Mouse (Mus musculus) neural tube, embryonic 11.5 days (tissue): Measurements from ENCODE around the gene Fbxo47. TPM values are rescaled to one million over a fixed set of nuclear protein-coding genes. Genes with fewer than 3 reads are reported as not detected.
A peak's percentile ranks its signal among the peaks of the same experiment; 100 is the strongest.
"Not testable (repeated sequence)": the region's sequence is repeated elsewhere in the genome, so short reads cannot be mapped to it uniquely, and the experiment has no call there.

Source experiments
- ATAC-seq: fragments of 200-750 bp; cut with Nextera tagmentation; 2 replicates; pipeline ENCODE4 v1.8.0; 2017; ENCODE audit warnings: moderate number of reproducible peaks, mild to moderate bottlenecking, moderate TSS enrichment, moderate library complexity; ENCODE audit not compliant: insufficient read depth, low FRiP score, low TSS enrichment
- DNase-seq: peaks from one replicate; pipeline ENCODE4 v3.0.0-alpha.2; 2015; ENCODE audit warnings: low spot score
- H3K27ac ChIP-seq: fragments of 300-500 bp; sonication (generic); 2 replicates; pipeline ENCODE4 v1.5.1; 2014; ENCODE audit warnings: low read depth, mild to moderate bottlenecking, low read length
- H3K27me3 ChIP-seq: fragments of 300-500 bp; sonication (generic); 2 replicates; pipeline ENCODE4 v1.6.1; 2014; ENCODE audit warnings: mild to moderate bottlenecking, low read length, mixed read lengths; ENCODE audit not compliant: control insufficient read depth, insufficient read depth
- H3K36me3 ChIP-seq: fragments of 300-500 bp; sonication (generic); 2 replicates; pipeline ENCODE4 v1.6.1; 2014; ENCODE audit warnings: mild to moderate bottlenecking, low read length, moderate library complexity, mixed read lengths; ENCODE audit not compliant: control insufficient read depth, insufficient read depth
- H3K4me1 ChIP-seq: fragments of 300-500 bp; sonication (generic); 2 replicates; pipeline ENCODE4 v1.6.1; 2014; ENCODE audit warnings: low read length, mixed read lengths; ENCODE audit not compliant: control insufficient read depth, insufficient read depth
- H3K4me2 ChIP-seq: fragments of 300-500 bp; sonication (generic); 2 replicates; pipeline ENCODE4 v1.6.1; 2014; ENCODE audit warnings: low read depth, mild to moderate bottlenecking, moderate library complexity
- H3K4me3 ChIP-seq: fragments of 300-500 bp; sonication (generic); 2 replicates; pipeline ENCODE4 v1.5.1; 2014; ENCODE audit warnings: low read depth, low read length
- H3K9ac ChIP-seq: fragments of 300-500 bp; sonication (generic); 2 replicates; pipeline ENCODE4 v1.6.1; 2014; ENCODE audit warnings: mild to moderate bottlenecking, low read length
- H3K9me3 ChIP-seq: fragments of 300-500 bp; sonication (generic); 2 replicates; pipeline ENCODE4 v1.6.1; 2016; ENCODE audit warnings: low read length; ENCODE audit not compliant: control insufficient read depth
- WGBS: fragments of 180-500 bp; shearing (Covaris S2); extraction: QIAGEN DNeasy Blood & Tissue Kit; methylation state at CpG from one replicate; pipeline ENCODE4 v1.1.7; 2014; 5-methylcytosine and 5-hydroxymethylcytosine counted together
- polyA plus RNA-seq: library from polyadenylated mRNA; unstranded; fragments of >200 nt; fragmentation: Nextera tagmentation; extraction: Ambion mirVana; gene quantifications from 2 replicates; pipeline ENCODE4 v1.2.1, GENCODE M21; 2014

Gene Fbxo47
- polyA plus RNA-seq, 1 experiment from 2014 or later = 0.53 TPM

GRCm38 (mm10) chr11:97891821-97892220, 7.9 kb upstream of the Fbxo47 start:
- Histone ChIP-seq H3K27ac (no peak overlapping the region), H3K9me3 (no peaks in the 10 kb centered on the region), H3K36me3 (no peaks in the 10 kb centered on the region), H3K9ac (no peak overlapping the region), H3K4me2 (no peak overlapping the region), H3K4me1 (no peaks in the 10 kb centered on the region), H3K27me3 (no peaks in the 10 kb centered on the region), H3K4me3 (no peak overlapping the region)
- no peak for DNase-seq
- ATAC-seq = no peak
- WGBS = 73% methylated on average over 5 of the region's 5 CpGs

GRCm38 (mm10) chr11:97885296-97885915, 1.5 kb upstream of the Fbxo47 start:
- WGBS = 87% methylated on average over 2 of the region's 2 CpGs
- Histone ChIP-seq H3K4me3 (peak overlapping the region; percentile 43; the same call in 1 of the 2 replicates), H3K27ac (no peak overlapping the region), H3K9me3 (no peaks in the 10 kb centered on the region), H3K4me2 (no peak overlapping the region), H3K4me1 (no peaks in the 10 kb centered on the region), H3K36me3 (no peaks in the 10 kb centered on the region), H3K27me3 (no peaks in the 10 kb centered on the region), H3K9ac (no peak overlapping the region)
- DNase-seq = no peak
- ATAC-seq = no peak

- Histone ChIP-seq H3K4me1 (no peaks in the 10 kb centered on the region), H3K27ac (peak overlapping the region; percentile 81; the same call in 1 of the 2 replicates), H3K27me3 (no peaks in the 10 kb centered on the region), H3K36me3 (no peaks in the 10 kb centered on the region), H3K4me3 (peak overlapping the region; percentile 43), H3K9me3 (no peaks in the 10 kb centered on the region), H3K9ac (peak overlapping the region; percentile 27; the same call in 1 of the 2 replicates), H3K4me2 (peak overlapping the region; percentile 19)
- DNase-seq = no peak
- ATAC-seq = 0 out of 2 replicates have a peak, but pooled peaks have one; percentile 5
- 31% methylated on average over 7 of the region's 7 CpGs for WGBS
Observed at GRCm38 (mm10) chr11:97884601-97885185, 739 bp upstream of the Fbxo47 start.

- H3K36me3 ChIP-seq = no peaks in the 10 kb centered on the region
- no peaks in the 10 kb centered on the region for H3K27me3 ChIP-seq
- no peaks in the 10 kb centered on the region for H3K9me3 ChIP-seq
- peak; percentile 78 for DNase-seq
- peak; percentile 46; the same call in 1 of the 2 replicates for ATAC-seq
- H3K27ac ChIP-seq = 0 out of 2 replicates have a peak overlapping the region, but pooled peaks have one; percentile 15
- peak overlapping the region; percentile 40 for H3K4me2 ChIP-seq
- 6% methylated on average over 26 of the region's 26 CpGs for WGBS
- no peaks in the 10 kb centered on the region for H3K4me1 ChIP-seq
- H3K9ac ChIP-seq = peak overlapping the region; percentile 53
- H3K4me3 ChIP-seq = peak overlapping the region; percentile 43
Observed at GRCm38 (mm10) chr11:97883542-97883917, 424 bp downstream of the Fbxo47 start.

- Histone ChIP-seq H3K4me3 (no peak overlapping the region), H3K9me3 (no peaks in the 10 kb centered on the region), H3K27ac (no peak overlapping the region), H3K27me3 (no peaks in the 10 kb centered on the region), H3K36me3 (no peaks in the 10 kb centered on the region), H3K4me2 (no peak overlapping the region), H3K4me1 (no peaks in the 10 kb centered on the region), H3K9ac (no peak overlapping the region)
- DNase-seq = no peak
- ATAC-seq = no peak
- 89% methylated on average over 4 of the region's 4 CpGs for WGBS
Observed at GRCm38 (mm10) chr11:97880362-97880761, 3.6 kb downstream of the Fbxo47 start.

GRCm38 (mm10) chr11:97877341-97877740, 6.6 kb downstream of the Fbxo47 start:
- WGBS = 76% methylated on average over 2 of the region's 2 CpGs
- DNase-seq = no peak

GRCm38 (mm10) chr11:97874396-97874795, 9.6 kb downstream of the Fbxo47 start:
- H3K4me1 ChIP-seq = no peaks in the 10 kb centered on the region
- WGBS = 93% methylated on average over 1 of the region's 1 CpGs
- no peak overlapping the region for H3K4me3 ChIP-seq
- H3K4me2 ChIP-seq = no peak overlapping the region
- H3K9ac ChIP-seq = no peak overlapping the region
- H3K36me3 ChIP-seq = no peaks in the 10 kb centered on the region
- no peak overlapping the region for H3K27ac ChIP-seq
- DNase-seq (no peak), ATAC-seq (no peak)
- H3K9me3 ChIP-seq = no peaks in the 10 kb centered on the region
- H3K27me3 ChIP-seq = no peaks in the 10 kb centered on the region

More at GRCm38 (mm10) chr11:97877341-97877740, 6.6 kb downstream of the Fbxo47 start:
- Histone ChIP-seq H3K9me3 (no peaks in the 10 kb centered on the region), H3K4me3 (no peak overlapping the region), H3K9ac (no peak overlapping the region), H3K27ac (no peak overlapping the region), H3K36me3 (no peaks in the 10 kb centered on the region), H3K27me3 (no peaks in the 10 kb centered on the region), H3K4me1 (no peaks in the 10 kb centered on the region), H3K4me2 (no peak overlapping the region)
- no peak for ATAC-seq

GRCm38 (mm10) chr11:97872378-97872777, 11.6 kb downstream of the Fbxo47 start:
- H3K9me3 ChIP-seq, H3K36me3 ChIP-seq, H3K4me1 ChIP-seq, DNase-seq, H3K9ac ChIP-seq, ATAC-seq, H3K4me2 ChIP-seq, H3K4me3 ChIP-seq, H3K27ac ChIP-seq, H3K27me3 ChIP-seq: not testable (repeated sequence)
- 95% methylated on average over 5 of the region's 5 CpGs for WGBS

GRCm38 (mm10) chr11:97867591-97867990, 16.4 kb downstream of the Fbxo47 start:
- H3K36me3 ChIP-seq = no peaks in the 10 kb centered on the region
- H3K9ac ChIP-seq = no peak overlapping the region
- WGBS = 88% methylated on average over 3 of the region's 3 CpGs
- no peak overlapping the region for H3K4me2 ChIP-seq
- no peak overlapping the region for H3K4me3 ChIP-seq
- H3K4me1 ChIP-seq = no peaks in the 10 kb centered on the region
- H3K27me3 ChIP-seq = no peaks in the 10 kb centered on the region
- no peak for ATAC-seq
- DNase-seq = no peak
- no peak overlapping the region for H3K27ac ChIP-seq
- no peaks in the 10 kb centered on the region for H3K9me3 ChIP-seq
